Mouse (Mus musculus) mouse embryonic stem cell (cell line): Measurements from ENCODE around the gene Prpf40b.

Experiments used
- in situ Hi-C, 2 experiments: fragments of 300-500 bp; cut with MboI; formaldehyde crosslinking; loops; 1 replicate in 1 of 2; 3 replicates in 1 of 2; pipeline ENCODE4 v1.14.3; 2019 to 2020; ENCODE audit warnings: low sequenced_read_pairs in 2 of 2, low pct_unique_long_range_greater_than_20kb in 1 of 2, mixed read lengths in 1 of 2; ENCODE audit not compliant: unreplicated experiment in 1 of 2

Prpf40b gene

GRCm38 (mm10) chr15:99284527-99285188 is 10.2 kb upstream of the Prpf40b start:
- in situ Hi-C loops, result no loop called here

- in situ Hi-C loops, result no loop called here
Measured at GRCm38 (mm10) chr15:99285189-99285535, 9.7 kb upstream of the Prpf40b start.

DNA sequence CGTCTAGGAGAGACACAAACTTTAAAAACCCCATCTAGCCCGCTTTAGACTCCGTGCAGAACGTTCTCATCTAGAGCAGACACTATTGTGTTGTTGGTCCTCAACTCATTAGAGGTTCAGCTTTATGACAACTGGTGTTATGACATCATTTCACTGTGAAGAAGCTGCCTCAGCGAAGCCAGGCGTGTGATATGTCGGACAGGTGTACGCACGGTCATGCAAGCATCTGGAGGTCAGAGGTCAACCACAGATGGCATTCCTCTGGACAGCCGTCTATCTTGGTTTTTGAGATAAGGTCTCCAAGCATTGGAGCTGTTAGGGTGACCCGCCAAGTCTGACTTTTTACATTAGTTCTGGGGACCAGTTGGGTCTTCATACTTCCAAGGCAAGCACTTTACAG is 4.3 kb upstream of the Prpf40b start:
- in situ Hi-C loops, result no loop called here

DNA sequence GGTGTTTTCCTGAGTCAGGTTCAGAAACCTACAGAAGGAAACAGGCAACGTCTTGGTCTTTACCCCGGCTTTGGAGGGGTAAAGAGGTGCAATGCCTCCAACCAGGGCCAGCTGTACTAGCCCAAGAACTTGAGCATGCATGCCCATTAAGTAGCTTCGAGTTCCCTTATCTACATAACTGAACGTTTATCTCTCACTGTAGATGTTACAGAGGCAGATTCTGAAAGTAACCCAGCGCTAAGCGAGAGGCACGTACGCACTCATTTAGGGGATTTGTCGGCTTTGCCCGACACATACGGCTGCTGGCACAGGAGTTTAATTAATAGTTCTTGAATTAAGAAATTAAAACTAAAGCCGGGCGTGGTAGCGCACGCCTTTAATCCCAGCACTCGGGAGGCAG is 600 bp upstream of the Prpf40b start:
- in situ Hi-C loops, result no loop called here

- in situ Hi-C loops, result no loop called here
Measured at GRCm38 (mm10) chr15:99295484-99295981, 646 bp downstream of the Prpf40b start, which contains the start of gene Fam186b. Gene Fam186b (minus strand): TSS chr15:99295888.

DNA sequence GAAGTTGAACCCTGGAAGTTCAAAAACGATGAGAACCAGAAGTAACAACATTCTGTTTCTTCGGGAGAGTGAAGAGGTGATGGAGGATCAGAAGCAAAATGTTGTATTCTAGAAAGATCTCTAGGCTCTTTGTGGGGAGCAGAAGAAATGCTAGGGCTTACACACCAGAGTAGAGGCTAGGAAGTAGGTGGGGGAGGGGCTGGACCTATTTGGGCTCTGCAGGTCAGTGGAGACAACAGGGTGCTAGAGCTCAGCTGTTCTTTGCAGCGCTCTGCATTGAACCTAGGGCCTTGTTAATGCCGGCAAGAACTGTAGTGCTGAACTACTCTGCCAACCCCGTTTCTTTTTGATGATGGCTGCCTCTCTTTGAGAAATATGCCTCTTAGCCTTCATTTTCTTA is 1.3 kb downstream of the Prpf40b start:
- in situ Hi-C loops, result no loop called here

GRCm38 (mm10) chr15:99307476-99307875 is 12.6 kb downstream of the Prpf40b start:
- in situ Hi-C loops, result no loop called here

DNA sequence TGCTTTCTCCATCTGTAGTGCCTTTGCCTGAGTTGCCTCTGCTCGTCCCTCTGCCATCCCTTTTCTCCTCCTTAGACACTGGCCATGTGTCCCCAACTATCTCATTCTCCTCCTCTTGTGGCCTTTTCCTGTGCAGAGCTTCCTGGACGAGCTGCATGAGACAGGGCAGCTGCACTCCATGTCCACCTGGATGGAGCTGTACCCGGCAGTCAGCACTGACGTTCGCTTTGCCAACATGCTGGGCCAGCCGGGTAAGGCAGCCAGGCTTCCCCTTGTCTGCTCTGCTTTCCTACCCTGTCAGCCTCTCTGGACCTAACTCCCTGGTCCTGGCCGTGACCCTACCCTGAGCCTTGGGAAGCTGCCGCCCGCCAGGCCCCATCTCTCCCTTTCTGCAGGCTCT is 14.7 kb downstream of the Prpf40b start:
- in situ Hi-C loops, result no loop called here

GRCm38 (mm10) chr15:99310617-99311016 is 15.7 kb downstream of the Prpf40b start:
- in situ Hi-C loops, result no loop called here

GRCm38 (mm10) chr15:99314891-99315290 is 20.0 kb downstream of the Prpf40b start:
- in situ Hi-C loops, result no loop called here

DNA sequence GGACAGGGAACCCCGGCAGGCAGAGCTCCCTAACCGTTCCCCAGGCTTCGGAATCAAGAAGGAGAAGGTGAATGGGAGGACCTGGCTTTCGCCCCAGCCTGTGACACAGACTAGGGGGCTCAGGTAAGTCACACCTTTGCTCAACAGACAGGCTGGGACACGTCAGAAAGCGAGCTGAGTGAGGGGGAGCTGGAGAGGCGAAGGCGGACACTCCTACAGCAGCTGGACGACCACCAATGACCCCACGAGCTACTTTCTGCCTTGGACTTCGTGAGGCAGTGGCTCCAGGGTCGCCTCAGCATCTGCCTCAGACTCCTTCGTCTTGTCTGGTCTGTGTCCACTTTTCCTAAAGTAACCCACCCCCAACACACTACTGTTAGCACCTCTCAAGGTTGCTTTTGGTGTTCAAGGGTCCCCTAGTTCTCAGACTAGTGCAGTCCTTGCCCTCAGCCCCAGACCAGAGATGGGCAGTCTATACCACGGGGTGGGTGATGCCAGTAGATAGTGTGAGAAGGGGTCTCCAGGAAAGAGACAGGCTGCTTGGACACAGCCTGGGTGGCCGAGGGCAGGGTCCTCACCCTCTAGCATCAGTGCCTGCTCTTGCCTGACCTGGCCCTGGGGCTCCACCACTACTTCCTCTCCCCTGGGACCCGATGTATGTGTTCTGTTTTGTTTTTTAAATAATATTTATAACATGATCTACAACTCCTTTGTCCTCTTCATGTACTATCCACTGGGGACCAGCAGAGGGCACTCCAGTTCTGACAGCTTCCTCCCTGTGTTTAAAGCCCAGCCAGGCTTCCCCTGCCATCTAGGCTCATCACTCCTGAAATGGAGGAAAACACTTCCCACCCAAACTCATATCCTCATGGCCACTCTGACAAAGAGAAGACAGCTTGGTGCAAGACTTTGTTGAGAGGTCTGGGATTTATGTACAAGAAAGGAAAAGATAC is 21.7 kb downstream of the Prpf40b start:
- in situ Hi-C loops, result no loop called here

GRCm38 (mm10) chr15:99317267-99317651 is 22.4 kb downstream of the Prpf40b start:
- in situ Hi-C loops, result no loop called here

GRCm38 (mm10) chr15:99318071-99318470 is 23.2 kb downstream of the Prpf40b start:
- in situ Hi-C loops, result no loop called here

DNA sequence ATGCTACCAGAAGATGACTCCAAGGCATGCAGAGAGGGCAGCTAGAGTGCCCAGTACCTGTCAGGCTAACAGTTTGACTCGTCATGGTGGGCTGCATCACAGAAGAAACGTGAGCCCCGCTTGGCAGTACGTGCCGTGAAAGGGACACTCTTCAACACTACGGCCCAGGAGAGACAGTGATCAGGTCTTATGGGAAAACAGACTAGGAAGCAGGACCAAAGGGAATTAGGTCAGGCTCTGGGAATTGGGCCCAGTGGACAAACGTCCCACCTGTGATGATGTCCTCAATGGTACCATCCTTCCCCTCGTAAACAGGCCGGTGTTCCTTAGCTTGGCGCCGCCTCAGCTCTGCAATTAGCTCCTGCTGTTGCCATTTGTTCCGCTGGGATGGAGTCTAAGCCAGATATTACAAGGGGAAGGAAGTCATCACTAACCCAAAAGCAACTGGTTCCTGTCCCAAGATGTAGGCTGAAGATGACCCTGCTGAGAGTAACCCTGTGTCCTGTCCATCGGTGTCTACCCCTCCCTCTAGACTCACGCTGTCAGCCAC is 24.0 kb downstream of the Prpf40b start:
- in situ Hi-C loops, result no loop called here

DNA sequence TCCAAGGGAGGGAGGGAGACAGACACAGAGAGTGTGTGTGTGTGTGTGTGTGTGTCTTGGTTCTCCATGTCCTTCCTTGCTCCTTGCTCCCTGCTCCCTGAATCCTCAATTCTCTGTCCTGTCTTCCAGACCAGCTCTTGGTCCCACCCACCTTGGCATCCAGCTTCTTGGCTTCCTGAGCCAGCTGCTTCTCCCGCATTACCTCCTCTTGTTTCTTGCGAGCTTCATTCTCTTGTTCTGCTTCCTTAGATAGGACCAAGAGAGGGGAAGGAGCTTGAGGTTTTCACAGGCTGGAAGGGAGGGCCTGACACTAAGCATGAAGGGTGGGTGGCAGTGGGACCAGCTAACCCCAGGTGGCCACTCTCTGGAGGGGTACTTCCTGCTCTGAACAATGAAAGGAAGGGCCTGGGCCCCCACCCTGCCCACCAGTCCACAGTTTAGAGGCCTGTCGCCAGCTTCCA is 24.6 kb downstream of the Prpf40b start:
- in situ Hi-C loops, result no loop called here

DNA sequence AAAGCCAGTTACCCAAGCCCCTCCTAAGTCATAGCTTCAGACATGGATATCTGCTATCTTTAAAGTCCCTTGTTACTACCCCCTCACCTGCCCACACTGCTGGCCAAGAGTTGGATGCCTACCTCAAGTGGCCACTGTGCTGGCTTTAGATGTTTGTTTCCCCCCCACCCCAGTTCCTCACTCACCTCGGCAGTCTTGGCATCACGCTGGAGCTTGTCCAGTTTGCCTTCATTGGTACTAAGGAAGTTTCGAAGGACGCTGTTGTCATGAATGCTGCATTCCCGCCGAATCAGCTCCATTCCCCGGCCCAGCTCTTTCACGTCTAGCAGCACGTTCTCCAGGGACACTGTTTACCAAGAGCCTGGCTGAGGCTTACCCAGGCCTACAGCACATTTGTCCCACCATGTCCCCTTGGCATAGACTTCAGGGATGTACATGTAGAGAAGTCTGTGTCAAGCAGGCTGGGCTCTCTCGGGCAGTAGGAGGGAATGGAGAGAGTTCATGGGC is 25.3 kb downstream of the Prpf40b start:
- in situ Hi-C loops, result no loop called here

DNA sequence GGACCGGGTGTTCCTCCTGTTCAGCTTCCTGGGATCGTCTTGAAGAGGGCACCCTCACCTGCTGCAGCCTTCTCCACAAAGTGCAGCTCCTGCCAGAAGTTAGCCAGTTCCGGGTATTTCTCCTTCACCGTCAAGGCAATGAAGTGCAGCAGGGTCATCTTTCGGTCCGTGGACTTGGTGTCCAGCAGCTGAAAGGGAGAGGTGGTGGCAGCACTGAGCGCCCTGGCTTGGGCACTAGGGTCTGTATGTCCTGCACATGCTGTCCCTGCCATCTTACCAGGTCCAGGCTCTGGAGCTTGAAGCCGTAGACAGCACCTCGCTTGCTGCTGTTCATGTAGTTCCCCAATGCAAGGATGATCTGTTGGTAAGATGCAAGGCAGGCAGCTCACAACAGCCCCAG is 26.1 kb downstream of the Prpf40b start:
- in situ Hi-C loops, result no loop called here

GRCm38 (mm10) chr15:99324151-99324550 is 29.3 kb downstream of the Prpf40b start:
- in situ Hi-C loops, result no loop called here

- in situ Hi-C loops, result loop anchor here (5.0 kb wide), 1 partner anchor 52 kb away; no protein-coding TSS in a partner anchor
Measured at GRCm38 (mm10) chr15:99325598-99325997, 30.7 kb downstream of the Prpf40b start.
